Mouse (Mus musculus): ENCODE data around the gene Cluap1.

Gene Cluap1

GRCm38 (mm10) chr16:3908537-3909111 is at the start of gene Cluap1, which contains the start of gene 1700037C18Rik:
TSS of gene Cluap1 (plus strand) at chr16:3908801.
TSS of gene 1700037C18Rik (minus strand) at chr16:3908689.
- peak; percentile 94 to 95 for DNase-seq

DNA sequence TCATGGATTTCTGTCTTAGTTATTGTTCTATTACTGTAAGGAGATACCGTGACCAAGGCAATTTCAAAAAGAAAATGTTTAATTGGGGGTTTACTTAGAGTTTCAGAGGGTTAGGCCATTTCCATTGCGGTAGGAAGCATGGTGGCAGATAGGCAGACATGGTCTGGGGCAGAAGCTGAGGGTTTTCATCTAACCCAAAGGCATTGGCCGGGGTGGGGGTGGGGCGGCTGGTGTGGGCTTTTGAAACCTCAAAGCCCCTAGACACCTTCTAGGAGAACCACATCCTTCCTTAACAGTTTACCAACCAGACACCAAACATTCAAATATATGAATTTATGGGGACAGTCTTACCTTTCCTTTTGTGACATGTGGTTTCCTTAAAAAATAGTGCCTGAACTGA is 49.3 kb upstream of the Cluap1 start:
- DNase-seq: no peak

- no peak for DNase-seq
Observed at GRCm38 (mm10) chr16:3871815-3872214, 36.8 kb upstream of the Cluap1 start.

GRCm38 (mm10) chr16:3872216-3873047 is 36.2 kb upstream of the Cluap1 start, which contains the start of gene Naa60:
TSS of gene Naa60 (plus strand) at chr16:3872375.
- peak; percentile 94 to 96 for DNase-seq

GRCm38 (mm10) chr16:3876346-3876745 is 32.3 kb upstream of the Cluap1 start:
- DNase-seq: no peak

DNA sequence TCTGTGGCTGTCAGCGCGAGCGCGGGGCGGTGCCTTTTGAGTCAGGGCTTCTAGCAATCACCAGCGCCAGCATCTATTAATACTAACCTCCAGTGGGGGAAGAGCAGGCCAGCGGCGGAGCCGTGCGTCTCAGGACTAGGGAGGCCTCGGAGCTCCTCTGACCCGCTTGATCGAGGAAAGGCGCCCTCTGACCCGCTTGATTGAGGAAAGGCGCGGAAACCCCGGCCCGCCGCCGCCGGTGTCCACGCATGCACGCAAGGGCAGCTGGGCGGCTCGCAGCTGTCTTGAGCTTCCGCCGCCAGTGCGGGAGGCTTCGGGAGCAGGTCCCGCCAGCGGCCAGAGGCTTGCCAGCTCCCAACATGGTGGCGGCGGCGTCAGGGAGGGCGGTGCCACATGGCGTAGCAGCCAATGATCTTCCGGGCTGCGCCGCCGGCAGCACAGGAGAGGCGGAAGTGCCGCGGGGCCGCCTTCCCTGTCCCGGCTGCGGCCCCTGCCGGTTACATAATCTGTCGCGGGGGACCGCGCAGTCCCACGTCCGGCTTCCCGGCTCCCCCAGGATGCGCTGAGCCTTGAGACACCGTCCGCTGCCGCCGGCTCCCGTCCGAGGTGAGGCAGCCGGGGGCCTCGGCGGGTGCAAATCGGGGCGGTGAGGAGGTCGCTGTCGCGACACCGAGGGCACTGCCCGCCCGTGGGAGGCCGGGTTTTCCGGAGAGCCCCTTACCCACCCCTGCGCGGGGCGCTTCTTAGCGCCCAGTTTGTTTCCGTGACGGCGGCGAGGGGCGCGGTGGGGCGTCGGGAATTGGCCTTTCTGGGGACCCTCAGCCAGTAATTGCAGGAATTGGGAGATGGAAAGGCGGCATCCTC is 24.2 kb upstream of the Cluap1 start, which contains the start of the genes Zfp597 and Gm20695:
Gene Zfp597 (minus strand): TSS at position 361 of the 864 bp plus-strand sequence.
Gene Gm20695 (plus strand): TSS at position 448 of the 864 bp plus-strand sequence.
- peak; percentile 94 to 95 for DNase-seq

DNA sequence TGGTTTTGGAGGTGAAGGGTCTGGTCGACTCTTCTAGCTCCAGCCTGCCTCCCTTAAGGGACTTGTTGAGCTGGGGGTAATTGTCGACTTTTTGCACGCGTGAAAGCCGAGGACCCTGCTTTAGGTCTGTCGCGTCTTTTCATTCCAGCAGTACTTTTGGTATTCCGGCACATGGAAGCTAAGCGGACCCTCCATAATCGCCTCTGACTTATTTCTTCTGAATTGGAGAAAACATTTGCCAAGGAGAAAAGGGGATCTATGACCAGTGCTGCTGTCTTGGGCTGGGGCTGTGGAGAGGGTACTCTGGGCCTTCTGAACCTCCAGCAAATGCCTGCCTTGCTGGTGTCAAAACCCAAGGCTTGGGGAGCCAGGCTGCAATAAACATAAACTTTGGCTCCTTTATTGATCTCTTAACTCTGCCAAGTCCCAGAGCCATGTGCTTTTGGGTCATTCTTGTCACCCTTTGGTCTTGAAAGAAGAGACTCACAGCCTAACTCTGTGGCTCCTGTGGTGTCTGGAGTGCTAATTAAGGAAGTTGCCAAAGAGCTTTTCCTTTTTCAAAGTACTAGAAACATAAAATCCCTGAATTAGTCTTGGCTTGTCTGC is 23.4 kb upstream of the Cluap1 start:
- no peak for DNase-seq

DNA sequence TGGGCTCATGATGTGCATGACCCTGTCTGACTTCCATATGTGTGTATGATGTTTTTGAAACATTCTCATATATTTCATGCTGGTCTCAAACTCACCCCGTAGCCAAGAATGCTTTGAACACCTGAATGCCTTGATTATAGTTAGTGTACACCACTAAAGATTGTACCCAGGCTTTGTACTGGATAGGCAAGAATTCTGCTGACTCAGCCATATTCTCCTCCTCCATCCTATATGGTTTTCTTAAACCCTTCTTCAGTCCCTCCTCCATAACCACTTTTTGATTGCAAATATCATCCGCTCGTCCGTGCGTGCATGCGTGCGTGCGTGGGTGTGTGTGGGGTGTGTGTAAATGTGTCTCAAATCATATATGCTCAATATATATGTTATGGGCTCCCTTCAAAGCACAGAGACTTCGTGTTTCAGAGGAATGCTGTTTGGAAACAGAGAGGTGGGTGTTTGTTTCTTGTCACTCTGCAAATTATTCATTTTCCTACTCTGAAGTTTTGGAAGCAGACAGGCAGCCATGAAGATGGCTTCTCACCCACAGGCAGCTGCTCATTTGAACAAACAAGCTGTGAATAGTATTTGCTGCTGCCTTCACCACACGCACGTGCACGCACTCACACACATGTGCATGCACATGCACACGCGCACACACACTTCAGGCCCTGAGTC is 16.8 kb upstream of the Cluap1 start:
- DNase-seq: no peak

- DNase-seq: no peak
Observed at GRCm38 (mm10) chr16:3893739-3894138, 14.9 kb upstream of the Cluap1 start.

GRCm38 (mm10) chr16:3895173-3895792 is 13.3 kb upstream of the Cluap1 start:
- peak; percentile 80 to 85 for DNase-seq

DNA sequence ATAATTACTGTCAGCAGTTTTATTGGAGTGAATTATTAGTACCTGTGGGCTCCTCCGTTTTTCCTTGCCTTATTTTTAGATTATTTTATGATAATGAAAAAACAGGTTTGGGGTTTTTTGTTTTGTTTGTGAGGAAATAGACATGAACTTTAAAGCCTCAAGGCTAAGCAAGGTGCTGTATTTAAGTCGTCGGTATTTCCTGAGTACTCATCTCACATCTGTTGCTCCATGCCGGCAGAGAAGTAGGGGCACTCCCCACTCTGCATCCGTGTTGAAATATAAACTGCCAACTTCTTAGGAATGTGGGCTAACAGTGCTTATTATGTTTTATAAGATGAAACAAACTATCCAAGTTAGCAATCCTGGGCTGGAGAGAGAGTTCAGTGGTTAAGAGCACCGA is 12.6 kb upstream of the Cluap1 start:
- DNase-seq: no peak

- no peak for DNase-seq
Observed at GRCm38 (mm10) chr16:3896553-3896952, 12.0 kb upstream of the Cluap1 start.

DNA sequence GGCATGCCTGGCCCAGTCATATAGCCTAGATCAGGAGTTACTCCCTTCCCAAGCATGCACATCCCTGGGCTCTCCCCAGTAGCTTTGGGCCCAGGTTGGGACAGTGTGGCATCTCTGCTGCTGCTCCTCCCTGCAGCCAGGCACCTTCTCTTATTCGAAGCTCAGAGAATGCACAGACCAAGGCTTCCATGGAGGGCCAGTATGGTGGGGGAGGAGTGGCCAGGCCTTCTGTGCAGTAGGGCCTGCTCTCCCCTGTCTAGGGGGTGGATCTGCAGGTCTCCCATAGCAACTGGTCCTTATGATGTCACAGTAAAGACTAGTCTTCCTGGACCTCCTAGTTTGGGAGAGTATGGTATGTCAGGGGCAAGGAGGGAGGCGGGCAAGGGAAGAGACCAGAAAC is 1.1 kb upstream of the Cluap1 start:
- DNase-seq: no peak

DNA sequence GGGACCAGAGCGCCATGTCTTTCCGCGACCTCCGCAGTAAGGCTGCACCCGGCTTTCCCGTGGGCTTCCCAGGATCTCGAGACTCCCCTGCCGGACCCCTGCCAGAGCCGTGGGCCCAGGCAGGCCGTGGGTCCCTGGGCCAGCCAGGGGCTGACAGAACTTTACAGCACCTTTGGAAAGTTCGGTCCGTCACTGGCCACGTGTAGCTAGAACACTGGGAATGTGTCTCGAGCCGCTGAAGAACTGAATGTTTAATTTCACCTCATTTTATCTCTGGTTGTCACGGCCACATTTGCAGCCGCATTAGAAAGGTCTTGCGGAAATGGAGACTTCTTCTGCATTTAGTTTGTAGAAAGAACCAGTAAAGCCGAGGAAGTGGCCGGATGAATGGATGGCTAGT is 517 bp downstream of the Cluap1 start:
- DNase-seq: no peak

- no peak for DNase-seq
Observed at GRCm38 (mm10) chr16:3920756-3921155, 12.2 kb downstream of the Cluap1 start.

- DNase-seq: no peak
Observed at GRCm38 (mm10) chr16:3923515-3923914, 14.9 kb downstream of the Cluap1 start.

DNA sequence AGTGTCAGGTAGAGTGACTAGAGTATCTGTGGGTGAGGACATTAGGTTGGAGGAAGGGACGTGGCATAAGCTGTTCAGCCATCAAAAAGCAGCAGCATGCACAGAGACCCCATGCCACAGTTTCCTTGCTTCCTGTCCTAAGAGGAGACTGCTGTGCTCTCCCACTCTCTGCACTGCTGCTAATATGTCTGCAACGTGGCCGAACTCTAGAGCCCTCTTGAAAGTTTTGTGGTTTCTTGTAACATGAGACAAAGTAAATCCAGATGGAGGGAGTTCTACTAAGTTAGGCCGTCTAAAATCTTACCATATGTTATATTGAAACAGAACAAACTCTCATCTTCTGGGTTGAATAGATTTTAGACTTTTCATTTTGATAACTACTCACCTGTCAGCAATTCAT is 15.4 kb downstream of the Cluap1 start:
- DNase-seq: peak; percentile 32 to 52

GRCm38 (mm10) chr16:3928582-3928981 is 20.0 kb downstream of the Cluap1 start:
- no peak for DNase-seq

- DNase-seq: no peak
Observed at GRCm38 (mm10) chr16:3929151-3929550, 20.6 kb downstream of the Cluap1 start.

GRCm38 (mm10) chr16:3933536-3933935 is 24.9 kb downstream of the Cluap1 start:
- DNase-seq: no peak

DNA sequence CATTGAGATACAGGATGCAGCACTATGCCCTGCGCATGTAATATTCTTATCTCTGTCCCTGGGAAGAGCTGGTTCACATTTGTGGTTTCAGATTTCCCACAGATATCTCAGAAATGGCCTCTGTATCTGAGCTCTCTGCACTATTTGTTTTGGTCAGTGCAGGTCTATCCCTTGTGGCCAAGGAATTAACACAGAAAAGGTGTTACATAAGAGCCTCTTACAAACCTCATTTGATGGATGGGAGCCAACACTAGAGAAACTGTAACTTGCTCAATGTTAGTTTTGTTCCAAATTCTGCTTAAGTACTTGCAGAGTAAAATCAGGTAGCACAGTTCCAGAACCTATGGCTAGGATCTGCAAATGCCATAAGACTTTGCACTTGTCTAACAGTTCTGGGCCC is 25.5 kb downstream of the Cluap1 start:
- peak in 1 of 2 experiments; percentile 65 for DNase-seq

DNA sequence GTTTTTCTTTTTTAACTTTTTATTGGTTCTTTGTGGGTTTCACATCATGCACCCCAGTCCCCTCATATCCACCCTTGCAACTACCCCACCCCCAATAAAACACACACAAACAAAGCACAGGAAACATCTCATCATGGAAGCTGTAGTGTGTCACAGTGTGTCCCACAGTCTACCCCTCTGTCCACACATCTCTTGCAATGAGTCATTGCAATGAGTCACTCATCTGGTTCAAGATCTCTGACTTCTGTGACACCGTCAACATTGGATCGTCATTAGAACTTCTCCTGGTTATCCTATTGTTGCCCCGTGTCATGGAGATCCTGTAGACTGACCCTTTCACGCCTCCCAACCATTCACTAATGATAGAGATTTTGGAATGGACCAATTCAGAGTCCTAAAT is 26.1 kb downstream of the Cluap1 start:
- DNase-seq: no peak

Measured in lung, adult 18-20 months (tissue).